Mouse (Mus musculus): ENCODE measurements around the gene Slc44a1.

The Slc44a1 gene

DNA sequence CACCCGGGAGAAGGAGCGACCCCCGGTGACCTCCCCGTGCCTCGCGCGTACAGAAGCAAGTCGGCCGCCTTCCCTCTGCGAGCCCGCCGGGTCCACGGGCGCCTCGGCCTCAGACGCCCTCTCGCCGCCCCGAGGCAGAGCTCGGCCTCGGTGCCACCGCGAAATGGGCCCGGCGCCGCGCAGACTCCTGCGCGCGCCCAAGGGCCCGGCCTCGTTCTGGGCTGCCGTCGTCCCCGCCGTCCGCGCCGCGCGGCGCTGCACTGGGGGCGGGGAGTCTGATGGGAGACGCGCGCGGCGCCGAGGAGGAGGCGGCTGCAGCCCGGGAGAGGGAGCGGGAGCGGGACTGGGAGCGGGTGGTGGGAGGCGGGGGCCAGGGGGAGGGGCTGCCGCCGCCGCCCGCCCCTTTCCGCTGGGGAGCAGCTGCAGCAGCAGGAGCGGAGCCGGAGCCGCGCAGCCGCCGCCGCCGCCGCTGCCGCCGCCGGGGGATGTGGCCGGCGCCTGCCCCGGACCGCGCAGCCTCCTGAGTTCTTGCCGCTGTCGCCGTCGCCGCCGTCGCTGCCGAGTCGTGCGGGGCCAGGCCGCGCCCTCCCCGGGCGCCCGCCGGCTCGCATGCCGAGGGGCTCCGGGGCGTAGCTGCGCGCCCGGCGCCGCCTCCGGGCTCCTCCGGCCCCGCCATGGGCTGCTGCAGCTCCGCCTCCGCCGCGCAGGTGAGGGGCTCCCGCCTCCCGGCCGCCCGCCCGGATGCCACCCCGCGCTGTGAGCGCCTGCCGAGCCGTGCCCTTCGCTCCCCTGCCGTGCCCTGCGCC lies at the start of gene Slc44a1:
Gene Slc44a1, plus strand, starts transcription at position 404 of the 806 bp plus-strand sequence.
- in situ Hi-C loops (cut with MboI, MseI) = loop anchor here (10.0 kb wide), 1 partner anchor 385 kb away; the partner anchor contains the start of gene Tmem38b

DNA sequence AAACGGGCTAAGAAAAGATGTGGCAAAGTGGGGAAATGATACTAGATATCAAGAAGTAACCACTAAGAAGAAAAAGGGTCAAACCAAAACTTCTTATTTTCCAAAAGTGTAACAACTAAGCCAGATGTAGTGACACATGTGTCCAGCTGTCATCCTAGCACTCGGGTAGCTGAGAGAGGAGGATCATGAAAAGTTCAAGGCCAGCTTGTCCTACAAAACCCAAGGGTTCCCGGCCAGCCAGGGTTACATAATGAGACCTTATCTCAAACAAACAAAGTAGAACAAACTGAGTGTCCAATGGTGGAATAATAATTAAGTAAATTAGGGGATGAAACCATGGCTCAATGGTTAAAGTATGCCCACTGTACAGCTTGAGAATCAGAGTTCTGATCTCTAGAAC lies 45.2 kb upstream of the Slc44a1 start:
- in situ Hi-C loops (cut with MboI, MseI) = no loop called here

DNA sequence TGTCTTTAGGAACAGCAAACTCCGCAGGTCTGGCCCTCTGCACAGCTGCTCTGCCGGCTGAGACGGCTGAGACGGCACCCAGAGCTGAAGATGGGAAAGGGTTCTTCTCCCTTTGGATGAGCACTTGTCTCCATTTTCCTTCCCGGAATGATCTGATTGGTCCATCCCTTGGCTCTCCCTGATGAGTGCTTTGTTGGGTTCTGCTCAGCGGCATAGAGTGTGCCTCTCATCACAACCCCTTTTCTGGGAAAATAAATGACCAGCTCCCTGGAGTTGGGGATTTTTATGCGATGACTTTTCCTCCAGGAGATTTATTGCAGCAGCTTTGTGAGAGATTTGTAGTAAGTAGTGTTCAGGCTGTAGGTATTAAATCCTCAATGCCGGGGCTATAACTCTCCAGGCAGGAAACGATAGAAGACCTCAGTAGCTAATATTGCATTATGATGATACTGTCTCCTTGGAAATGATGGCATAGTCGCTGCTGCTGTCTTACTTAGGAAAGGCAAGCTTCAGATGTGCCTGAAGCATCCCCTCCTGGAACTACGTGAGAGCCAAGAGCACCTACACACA lies 43.5 kb upstream of the Slc44a1 start:
- in situ Hi-C loops (cut with MboI, MseI) = no loop called here

- in situ Hi-C loops (cut with MboI, MseI) = no loop called here
Observed at GRCm38 (mm10) chr4:53397280-53398117, 42.7 kb upstream of the Slc44a1 start.

GRCm38 (mm10) chr4:53398561-53398960 lies 41.7 kb upstream of the Slc44a1 start:
- in situ Hi-C loops (cut with MboI, MseI) = no loop called here

GRCm38 (mm10) chr4:53399428-53399827 lies 40.8 kb upstream of the Slc44a1 start:
- in situ Hi-C loops (cut with MboI, MseI) = no loop called here

GRCm38 (mm10) chr4:53403386-53403785 lies 36.8 kb upstream of the Slc44a1 start:
- in situ Hi-C loops (cut with MboI, MseI) = no loop called here

GRCm38 (mm10) chr4:53404431-53404925 lies 35.7 kb upstream of the Slc44a1 start:
- in situ Hi-C loops (cut with MboI, MseI) = no loop called here

GRCm38 (mm10) chr4:53406866-53407265 lies 33.3 kb upstream of the Slc44a1 start:
- in situ Hi-C loops (cut with MboI, MseI) = no loop called here

- in situ Hi-C loops (cut with MboI, MseI) = no loop called here
Observed at GRCm38 (mm10) chr4:53408821-53409220, 31.4 kb upstream of the Slc44a1 start.

- in situ Hi-C loops (cut with MboI, MseI) = loop anchor here (5.0 kb wide), 1 partner anchor 78 kb away; no protein-coding TSS in a partner anchor
Observed at GRCm38 (mm10) chr4:53409526-53410085, 30.6 kb upstream of the Slc44a1 start.

- in situ Hi-C loops (cut with MboI, MseI) = loop anchor here (5.0 kb wide), 1 partner anchor 77 kb away; no protein-coding TSS in a partner anchor
Observed at GRCm38 (mm10) chr4:53410752-53411151, 29.5 kb upstream of the Slc44a1 start.

- in situ Hi-C loops (cut with MboI, MseI) = loop anchor here (5.0 kb wide), 1 partner anchor 75 kb away; no protein-coding TSS in a partner anchor
Observed at GRCm38 (mm10) chr4:53411958-53412870, 28.0 kb upstream of the Slc44a1 start.

GRCm38 (mm10) chr4:53412991-53413390 lies 27.2 kb upstream of the Slc44a1 start:
- in situ Hi-C loops (cut with MboI, MseI) = loop anchor here (5.0 kb wide), 1 partner anchor 74 kb away; no protein-coding TSS in a partner anchor

DNA sequence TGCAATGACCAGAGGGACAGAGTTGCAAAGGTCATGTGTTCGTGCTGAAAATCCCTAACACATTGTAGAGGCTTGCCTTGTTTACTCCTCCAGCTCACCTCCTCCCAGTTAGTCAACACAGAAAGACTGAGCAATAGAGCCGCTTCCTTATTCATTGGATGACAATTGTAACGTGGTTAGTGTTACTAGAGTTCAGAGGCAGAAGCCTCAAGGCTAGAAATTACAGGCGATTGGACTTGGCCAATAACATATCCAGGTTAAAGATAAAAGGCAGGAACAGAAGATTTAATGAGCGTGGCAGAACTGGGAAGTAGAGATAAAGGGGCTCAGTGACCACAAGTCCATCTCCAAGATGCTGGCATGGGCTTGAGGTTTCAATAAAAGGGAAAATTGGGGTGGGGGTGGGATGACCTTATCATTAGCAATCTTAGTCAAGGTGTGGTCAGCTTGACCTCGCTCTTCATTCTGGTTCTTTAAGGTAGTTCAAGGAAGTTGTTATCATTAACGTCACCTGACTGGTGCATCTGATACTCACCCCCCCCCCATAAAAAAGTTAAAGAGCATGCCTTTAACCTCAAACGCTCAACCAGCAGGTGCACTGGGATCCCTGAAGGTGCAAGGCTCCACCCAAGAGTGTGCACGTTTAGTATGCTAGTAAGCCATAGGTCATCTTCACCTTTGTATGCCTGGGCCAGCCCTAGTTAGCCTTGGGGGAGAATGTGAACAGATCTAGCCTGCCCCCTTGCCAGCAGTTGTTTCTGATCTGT lies 26.0 kb upstream of the Slc44a1 start:
- in situ Hi-C loops (cut with MboI, MseI) = loop anchor here (5.0 kb wide), 1 partner anchor 73 kb away; no protein-coding TSS in a partner anchor

DNA sequence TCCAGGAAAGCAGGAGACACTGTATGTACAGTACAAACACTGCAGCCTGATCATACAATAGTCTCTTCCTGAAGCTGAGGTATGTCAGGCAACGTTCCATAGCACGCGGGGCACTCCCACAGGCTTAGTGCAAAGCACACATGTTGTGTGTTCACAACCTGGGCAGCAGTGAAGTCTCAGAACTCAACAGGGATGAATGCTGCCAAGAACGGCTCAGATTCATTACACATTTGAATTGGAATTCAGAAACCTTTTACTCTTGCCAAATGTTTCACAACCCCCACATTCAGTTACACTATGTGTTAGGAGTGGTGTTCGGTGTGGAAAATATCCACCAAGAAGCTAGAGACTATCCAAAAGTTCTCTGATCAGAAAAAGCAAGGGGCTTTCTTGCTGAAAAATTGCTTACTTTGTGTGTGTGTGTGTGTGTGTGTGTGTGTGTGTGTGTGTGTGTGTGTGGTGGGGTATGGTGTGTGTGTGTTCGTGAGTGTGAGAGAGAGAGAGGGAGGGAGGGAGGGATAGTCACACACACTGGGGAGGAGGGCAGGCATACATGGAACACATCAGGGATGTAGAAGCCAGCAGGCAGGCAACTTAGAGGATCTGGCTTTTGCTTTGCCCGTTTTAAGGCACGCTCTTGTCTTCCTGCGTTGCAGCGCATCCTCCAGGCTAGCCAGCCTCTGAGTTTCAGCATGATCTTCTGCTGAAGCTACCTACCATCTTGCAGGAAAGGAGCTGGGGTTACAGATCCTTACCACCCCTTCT lies 24.2 kb upstream of the Slc44a1 start:
- in situ Hi-C loops (cut with MboI, MseI) = no loop called here

DNA sequence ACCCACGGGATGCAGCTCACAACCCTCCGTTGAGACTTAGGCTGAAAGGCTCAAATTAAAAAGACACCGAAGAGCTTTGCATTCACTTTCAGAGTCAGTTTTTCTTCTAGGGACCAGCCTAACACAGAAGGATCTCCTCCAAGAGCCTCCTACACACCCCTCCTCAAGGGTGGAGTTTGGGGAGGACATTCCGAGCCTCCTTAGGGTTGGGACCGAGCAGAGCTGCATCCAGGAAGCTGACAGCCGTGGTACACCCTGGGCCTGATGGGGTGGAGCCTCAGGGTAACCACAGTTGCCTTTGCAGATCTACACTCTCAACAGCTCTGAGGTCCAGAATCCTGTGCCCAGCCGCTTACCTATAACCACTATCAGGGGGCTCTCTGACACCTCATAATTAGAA lies 23.3 kb upstream of the Slc44a1 start:
- in situ Hi-C loops (cut with MboI, MseI) = no loop called here

DNA sequence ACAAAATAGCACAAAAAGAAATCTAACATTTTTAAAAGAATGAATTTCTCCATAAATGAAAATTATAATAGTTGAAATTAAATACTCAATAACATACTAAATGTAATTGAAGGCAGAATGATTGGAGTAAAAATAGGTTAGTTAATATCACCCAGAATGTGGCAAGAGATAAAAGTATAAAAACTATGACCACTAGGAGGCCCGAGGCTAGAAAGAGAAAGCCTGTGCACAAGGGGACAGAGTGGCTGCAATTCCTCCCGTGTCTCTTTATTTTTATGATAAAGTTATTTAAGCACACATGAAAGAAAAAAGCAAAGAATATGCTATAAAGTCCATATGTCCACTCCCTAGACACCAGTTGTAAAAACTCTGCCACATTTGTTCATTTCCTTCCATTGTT lies 17.4 kb upstream of the Slc44a1 start:
- in situ Hi-C loops (cut with MboI, MseI) = no loop called here

DNA sequence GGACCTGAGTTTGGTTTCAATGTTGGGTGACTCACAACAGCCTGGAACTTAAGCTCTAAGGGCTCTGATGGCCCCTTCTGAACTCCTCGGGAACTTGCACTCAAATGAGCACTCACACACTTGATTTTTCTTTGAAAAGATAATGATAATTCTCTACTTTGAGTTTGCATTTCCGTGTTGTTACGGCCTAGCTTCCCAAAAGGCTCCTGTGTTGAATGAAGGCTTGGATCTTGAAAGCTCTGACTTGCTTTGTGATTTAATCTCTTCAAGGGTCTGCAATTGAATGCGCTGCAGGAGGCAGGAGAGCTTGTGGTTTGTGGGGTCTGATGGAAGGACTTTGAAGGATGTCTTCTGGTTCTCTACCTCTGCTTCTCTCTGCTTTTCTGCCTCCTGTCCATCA lies 13.1 kb upstream of the Slc44a1 start:
- in situ Hi-C loops (cut with MboI, MseI) = no loop called here

All from regulatory T cell (primary cell).